Mouse (Mus musculus) megakaryocyte progenitor cell, adult 5-6 weeks (primary cell): Measurements from ENCODE around the gene Tnrc6c. TPM values are rescaled to one million over a fixed set of nuclear protein-coding genes. Genes with fewer than 3 reads are reported as not detected.
A peak's percentile ranks its signal among the peaks of the same experiment; 100 is the strongest.

ENCODE experiments used
- ATAC-seq: replicated peaks from 2 replicates; pipeline ENCODE4 v1.8.0; 2016; ENCODE audit warnings: mild to moderate bottlenecking, moderate TSS enrichment, inconsistent platforms; ENCODE audit not compliant: poor library complexity
- total RNA-seq, 2 experiments: library from RNA; stranded (forward) in 1 of 2; stranded (reverse) in 1 of 2; fragments of 157-497, 149-512 nt in 1 of 2; fragments of 200-1000 nt in 1 of 2; gene quantifications; 2 replicates each; pipeline versions ENCODE4 v1.2.3 to v1.2.4; 2015 to 2017

Tnrc6c gene
- total RNA-seq, 2 experiments from 2014 or later = 17.8 to 22.1 TPM

- ATAC-seq = no peak
Observed at GRCm38 (mm10) chr11:117728245-117728644, 74.2 kb downstream of the Tnrc6c start.

DNA sequence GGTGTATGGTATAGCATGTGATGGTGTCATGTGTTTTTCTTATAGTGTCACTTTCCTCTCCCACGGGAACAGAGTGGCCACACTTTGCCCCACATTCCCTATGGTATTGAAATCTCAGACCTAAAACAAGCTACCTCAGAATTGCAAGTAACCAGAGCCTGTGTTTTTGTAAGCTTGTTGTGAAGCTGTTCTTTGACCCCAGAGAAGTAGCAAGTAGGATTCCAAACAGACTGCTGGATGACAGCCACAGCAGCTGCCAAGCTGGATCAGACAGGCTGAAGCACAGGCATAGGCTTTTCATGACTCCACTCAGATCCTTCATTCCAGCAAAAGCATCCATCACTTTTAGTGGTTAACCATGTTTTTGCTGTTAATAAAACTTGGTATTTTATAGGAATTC is 74.8 kb downstream of the Tnrc6c start:
- ATAC-seq = no peak

DNA sequence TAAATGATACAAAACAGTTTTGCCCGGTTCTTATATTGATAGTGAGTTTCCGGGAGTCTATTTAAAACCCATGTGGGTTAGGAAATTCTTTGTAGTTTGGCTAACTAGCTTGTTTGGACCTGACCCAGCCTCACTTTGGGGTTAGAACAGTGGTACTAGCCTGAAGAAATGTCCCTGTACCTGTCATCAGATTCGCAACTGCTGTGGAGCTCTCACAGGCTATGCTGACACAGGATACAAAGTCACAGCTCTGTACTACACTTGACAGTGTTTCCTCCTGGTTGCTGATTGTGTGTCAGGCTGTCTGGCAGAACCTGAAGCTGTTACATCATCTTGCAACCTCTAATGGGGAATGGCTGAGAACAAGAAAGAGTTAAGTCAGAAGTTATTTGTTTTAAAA is 75.3 kb downstream of the Tnrc6c start:
- no peak for ATAC-seq

DNA sequence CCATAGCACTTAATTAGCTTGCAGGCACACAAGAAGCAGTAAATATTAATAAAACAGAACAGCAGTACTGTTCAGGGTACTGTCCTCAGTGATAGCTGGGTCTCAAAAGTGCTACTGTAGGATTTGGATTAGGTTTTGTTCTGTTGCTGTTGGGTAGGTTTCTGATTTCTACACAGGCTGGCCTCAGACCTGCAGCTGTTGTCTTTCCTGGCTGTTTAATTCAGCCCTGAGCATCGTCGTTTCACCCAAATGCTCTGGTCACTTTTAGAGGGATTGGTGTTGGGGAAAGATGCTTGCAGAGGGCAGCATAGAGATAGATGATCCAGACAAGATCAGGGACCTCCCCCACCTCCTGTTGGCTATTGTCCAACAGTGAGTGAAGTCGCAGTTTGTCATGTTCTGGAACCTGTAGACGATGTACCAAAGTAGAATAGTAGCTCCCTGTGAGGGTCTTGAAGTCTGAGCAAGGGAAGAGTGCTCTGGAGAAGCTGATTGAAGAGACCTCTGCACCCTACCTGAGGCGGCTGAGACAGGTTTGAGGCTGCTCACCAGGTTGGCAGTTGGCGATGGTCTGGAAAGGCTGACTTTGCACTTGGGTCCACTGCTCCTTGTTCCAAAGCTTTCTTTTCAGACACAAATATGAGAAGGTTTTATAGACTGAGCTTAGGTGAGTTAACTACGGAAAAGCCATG is 75.9 kb downstream of the Tnrc6c start:
- no peak for ATAC-seq

GRCm38 (mm10) chr11:117730490-117730838 is 76.4 kb downstream of the Tnrc6c start:
- no peak for ATAC-seq

DNA sequence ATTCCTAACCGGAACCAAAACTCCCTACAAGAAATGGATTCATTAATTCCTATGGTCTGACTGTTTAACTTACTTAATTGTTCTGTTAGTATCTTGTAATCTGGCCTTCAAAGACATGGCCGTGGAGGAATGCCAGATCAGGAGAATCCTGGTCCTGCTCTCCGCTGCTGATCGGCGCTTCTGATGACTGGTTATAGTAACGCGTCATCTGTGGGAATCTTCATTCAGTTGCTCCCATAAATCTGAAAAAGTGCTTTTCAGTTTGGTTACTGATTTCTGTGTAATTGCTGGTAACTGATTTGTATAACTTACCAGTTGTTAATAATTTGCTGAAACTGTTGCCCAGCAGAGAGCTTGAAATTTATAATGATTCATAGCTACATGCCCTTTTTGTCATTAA is 77.4 kb downstream of the Tnrc6c start:
- ATAC-seq = no peak

- ATAC-seq = no peak
Observed at GRCm38 (mm10) chr11:117736037-117736689, 82.1 kb downstream of the Tnrc6c start.

DNA sequence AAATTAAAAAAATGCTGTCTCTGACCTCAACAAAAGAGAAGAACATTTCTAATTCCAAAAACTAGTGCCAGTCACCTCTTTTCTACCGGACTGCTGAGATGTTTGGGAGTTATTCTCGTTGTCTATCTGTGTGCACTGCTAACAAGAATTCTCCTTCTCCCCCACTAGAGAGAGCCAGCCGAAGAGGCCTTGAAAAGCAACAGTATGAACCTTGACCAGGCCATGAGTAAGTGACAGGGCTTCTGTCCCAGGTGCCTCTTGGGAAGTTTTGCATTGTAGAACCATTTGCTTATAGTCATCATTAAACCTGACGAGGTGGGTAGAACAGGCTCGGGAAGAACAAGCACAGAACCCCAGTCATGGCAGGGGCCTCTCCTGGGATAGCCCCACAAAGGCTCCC is 84.0 kb downstream of the Tnrc6c start:
- ATAC-seq = no peak

DNA sequence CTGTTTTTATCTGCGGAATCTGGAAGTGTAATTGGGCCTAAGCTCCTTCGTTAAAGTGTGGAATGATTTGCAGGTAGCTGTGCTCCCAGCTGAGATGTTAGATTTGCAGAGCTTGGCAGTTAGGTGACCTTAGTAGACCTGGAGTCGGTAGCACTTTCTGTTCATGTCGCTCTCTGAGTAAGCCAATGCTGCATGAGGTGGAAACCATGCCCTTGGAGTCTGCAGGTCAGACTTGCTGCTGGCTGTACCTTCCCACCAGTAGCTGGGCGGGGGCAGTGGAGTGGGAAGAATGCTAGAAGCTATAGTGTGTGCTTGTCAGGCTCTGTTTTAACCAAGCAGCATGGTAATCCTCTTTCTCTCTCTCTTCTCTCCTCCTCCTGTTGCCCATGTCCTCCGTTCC is 87.0 kb downstream of the Tnrc6c start:
- no peak for ATAC-seq

DNA sequence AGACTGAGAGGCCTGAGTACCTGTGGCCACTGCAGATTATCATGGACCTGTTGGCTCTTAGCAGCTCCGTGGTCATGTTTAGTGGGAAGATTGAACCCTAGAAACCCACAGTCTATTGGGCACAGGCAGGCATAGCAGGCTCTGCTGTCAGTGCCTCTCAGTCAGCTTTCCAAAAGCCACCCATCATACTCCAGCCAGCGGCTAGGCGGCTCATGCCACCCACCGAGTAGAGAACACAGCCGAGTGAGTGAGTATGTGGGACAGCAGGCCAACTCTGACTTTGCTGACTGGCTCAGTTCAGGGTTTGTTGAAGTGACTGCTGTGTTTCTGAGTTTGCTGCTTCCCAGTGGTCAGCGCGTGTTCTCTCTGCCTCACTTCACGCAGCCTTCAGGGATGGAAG is 88.2 kb downstream of the Tnrc6c start:
- ATAC-seq = no peak

DNA sequence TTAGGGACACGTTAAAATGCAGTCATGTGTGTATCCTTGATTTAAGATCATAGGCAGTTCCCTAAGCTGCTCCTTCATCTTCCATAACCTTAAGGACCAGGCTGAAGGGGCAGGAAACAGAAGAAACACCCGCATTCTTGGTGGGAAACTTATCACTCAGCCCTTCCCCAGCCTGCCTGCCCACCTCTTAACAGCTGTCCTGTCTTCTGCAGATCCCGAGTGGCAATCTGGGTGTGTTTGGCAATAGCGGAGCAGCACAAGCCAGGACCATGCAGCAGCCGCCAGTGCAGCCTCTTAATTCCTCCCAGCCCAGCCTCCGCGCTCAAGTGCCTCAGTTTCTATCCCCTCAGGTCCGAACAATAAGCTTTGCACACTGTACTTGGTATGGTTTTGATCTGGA is 88.6 kb downstream of the Tnrc6c start:
- ATAC-seq = no peak

GRCm38 (mm10) chr11:117743454-117744030 is 89.5 kb downstream of the Tnrc6c start:
- 0 out of 2 replicates have a peak, but pooled peaks have one; percentile 14 for ATAC-seq

DNA sequence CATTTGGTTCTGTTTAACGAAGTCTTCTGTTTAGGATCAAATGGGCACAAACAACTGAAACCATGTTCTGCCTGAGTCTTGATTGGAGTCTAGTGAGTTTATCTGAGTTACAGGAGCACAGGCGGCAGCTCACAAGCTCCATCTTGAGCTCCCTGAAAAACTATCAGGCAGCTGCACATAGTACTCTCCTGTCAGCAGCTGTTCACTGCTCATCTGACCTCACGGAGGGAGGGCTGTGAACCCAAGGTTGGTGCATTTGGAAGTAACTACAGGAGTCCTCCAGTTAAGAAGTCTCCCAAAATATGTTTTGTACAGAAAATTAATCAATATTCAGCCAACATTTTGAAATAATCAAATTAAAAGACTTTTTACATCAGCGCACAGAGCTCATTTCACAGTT is 94.5 kb downstream of the Tnrc6c start:
- no peak for ATAC-seq

DNA sequence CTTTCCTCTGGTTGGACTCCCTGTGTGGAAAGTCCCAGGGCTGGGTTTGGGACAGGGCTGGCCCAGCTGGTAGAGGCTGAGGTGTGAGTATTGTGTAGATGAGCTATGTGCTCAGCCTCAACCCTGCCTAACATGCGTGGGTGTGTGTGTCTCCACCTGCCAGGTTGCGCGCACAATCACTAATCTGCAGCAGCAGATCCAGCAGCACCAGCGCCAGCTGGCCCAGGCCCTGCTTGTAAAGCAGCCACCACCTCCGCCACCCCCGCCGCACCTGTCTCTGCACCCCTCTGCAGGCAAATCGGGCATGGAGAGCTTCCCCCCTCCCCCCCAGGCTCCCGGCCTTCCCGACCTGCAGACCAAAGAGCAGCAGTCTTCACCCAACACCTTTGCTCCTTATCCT is 95.3 kb downstream of the Tnrc6c start:
- ATAC-seq = no peak

GRCm38 (mm10) chr11:117751544-117751943 is 97.5 kb downstream of the Tnrc6c start:
- no peak for ATAC-seq

DNA sequence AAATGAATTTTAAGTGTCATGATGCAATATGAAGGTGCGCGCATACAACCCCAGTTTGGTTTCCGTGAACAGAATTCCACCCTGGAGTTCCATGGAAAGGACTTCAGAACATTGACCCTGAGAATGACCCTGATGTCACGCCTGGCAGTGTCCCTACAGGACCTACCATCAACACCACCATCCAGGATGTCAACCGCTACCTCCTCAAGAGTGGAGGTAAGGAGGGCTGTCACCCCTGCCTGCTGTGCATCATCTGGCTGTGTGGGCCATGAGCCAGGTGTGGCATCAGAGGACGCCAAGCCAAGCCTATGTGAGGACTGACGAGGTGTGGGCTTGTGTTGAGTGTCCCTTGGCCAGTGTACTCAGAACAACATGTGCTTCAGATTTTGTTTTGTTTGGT is 101.8 kb downstream of the Tnrc6c start:
- no peak for ATAC-seq

- ATAC-seq = no peak
Observed at GRCm38 (mm10) chr11:117759267-117759666, 105.2 kb downstream of the Tnrc6c start.

- no peak for ATAC-seq
Observed at GRCm38 (mm10) chr11:117760374-117761119, 106.5 kb downstream of the Tnrc6c start.

GRCm38 (mm10) chr11:117761801-117762200 is 107.7 kb downstream of the Tnrc6c start:
- ATAC-seq = no peak

DNA sequence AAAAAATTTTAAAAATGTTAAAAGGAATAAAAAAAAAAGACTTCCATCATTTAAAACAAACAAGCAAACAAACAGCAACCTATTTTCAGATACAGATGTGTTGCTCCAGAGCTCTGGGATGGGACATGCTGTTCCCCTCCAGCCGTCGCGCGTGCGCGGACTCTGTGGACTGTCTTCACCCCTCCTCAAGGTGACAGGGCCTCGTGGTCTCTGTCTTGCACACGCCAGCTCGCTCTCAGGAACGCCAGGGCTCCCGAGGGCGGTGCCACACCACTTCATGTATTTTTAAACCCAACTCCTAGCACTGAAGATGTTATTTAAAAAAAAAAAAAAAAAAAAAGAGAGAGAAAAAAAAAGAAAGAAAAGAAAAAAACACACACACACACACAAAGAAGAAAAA is 108.2 kb downstream of the Tnrc6c start:
- ATAC-seq = no peak

- ATAC-seq = no peak
Observed at GRCm38 (mm10) chr11:117764319-117764718, 110.2 kb downstream of the Tnrc6c start.

- no peak for ATAC-seq
Observed at GRCm38 (mm10) chr11:117765361-117765760, 111.3 kb downstream of the Tnrc6c start.
